Mouse (Mus musculus) kidney, postnatal 10 days (tissue): ENCODE data around the gene Vmn1r177.
"Not testable (repeated sequence)": the region's sequence is repeated elsewhere in the genome, so short reads cannot be mapped to it uniquely, and the experiment has no call there.

Experiments
- DNase-seq: peaks from one replicate; pipeline ENCODE4 v3.0.0; 2021; ENCODE audit warnings: mixed read lengths

Gene Vmn1r177

DNA sequence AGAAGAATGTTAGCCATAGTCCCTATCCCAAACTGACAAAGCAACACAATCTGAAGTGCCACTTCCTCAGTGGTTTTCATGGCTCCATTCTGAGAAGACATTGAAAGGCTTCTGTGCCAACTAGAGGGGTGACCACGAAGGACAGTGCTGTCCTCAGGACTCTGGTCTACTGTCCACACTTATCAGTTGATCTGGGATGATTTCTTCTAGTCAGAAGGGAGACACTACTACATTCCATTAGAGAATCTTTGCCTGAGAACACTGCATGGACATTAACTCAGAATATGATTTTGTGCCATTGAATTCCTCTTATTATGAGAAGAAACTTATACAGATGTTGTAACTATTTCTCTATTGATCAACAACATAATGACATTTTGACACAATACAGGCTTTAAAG, at the start of gene Vmn1r177:
Vmn1r177 (minus strand) TSS at position 101 of the 400 bp plus-strand sequence.
- not testable (repeated sequence) for DNase-seq

GRCm38 (mm10) chr7:23891709-23892108, 25.5 kb upstream of the Vmn1r177 start, which contains the start of gene Vmn1r178:
Vmn1r178 (plus strand) TSS chr7:23892009.
- DNase-seq = no peak

DNA sequence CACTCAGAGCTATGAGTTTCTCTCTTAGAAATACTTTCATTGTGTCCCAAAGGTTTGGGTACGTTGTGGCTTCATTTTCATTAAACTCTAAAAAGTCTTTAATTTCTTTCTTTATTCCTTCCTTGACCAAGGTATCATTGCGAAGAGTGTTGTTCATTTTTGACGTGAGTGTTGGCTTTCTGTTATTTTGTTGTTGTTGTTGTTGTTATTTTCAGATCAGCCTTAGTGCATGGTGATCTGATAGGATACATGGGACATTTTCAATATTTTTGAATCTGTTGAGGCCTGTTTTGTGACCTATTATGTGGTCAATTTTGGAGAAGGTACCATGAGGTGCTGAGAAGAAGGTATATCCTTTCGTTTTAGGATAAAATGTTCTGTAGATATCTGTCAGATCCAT, 10.7 kb upstream of the Vmn1r177 start:
- DNase-seq = not testable (repeated sequence)

DNA sequence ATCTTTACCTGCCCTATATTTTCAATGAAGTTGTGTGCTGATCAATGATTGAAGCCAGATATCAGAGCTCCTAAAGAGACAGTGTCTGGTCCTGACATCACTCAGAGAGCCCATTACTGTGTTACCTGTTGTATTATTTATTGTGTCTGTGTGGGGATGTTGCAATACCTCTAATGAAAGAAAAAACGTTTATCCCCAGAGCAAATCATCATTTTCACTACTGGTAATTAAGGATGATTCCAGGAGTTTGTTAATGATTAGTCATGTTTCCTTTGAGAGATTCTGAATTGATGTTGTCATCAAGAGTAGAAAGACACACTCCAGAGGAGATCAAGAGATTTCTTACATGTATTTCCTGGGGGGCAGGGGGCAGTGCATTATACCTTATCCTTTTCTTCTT, 29.0 kb downstream of the Vmn1r177 start, which contains the start of gene Vmn1r176:
Vmn1r176 (minus strand) TSS at position 101 of the 400 bp plus-strand sequence.
- not testable (repeated sequence) for DNase-seq
